ENCODE assay signal across 15 mouse cellular contexts in genomic region chr9:118738311-118738710, GRCm38 (mm10).
A peak's percentile ranks its signal among the peaks of the same experiment; 100 is the strongest.
DNase-seq lines count a peak whose midpoint lies in the region; ATAC-seq lines count a peak whose summit lies in the region.
"Had no signal": no experiment of that assay in that cellular context is flagged by ENCODE, and none has a peak within 500 bp of the region (broad histone marks: within the 10 kb centered on the region; RNA-seq: fewer than 3 reads in every experiment).

No protein-coding gene starts in this region.

- H3K27ac ChIP-seq in lung, embryonic 15.5 days, result peak overlapping the region; percentile 30; the same call in 1 of the 2 replicates
- peak overlapping the region; percentile 79 for H3K27ac ChIP-seq in heart, embryonic 13.5 days (replicated peaks)
- peak overlapping the region; percentile 87 for H3K27ac ChIP-seq in stomach, embryonic 15.5 days
- H3K27ac ChIP-seq: limb, embryonic 13.5 days; macrophage had no signal

- ATAC-seq in lung, embryonic 15.5 days (ENCODE audit: borderline replicate concordance, extremely low read depth, low FRiP score, low TSS enrichment), result no peak
- ATAC-seq in heart, embryonic 13.5 days (ENCODE audit: extremely low read depth, insufficient number of reproducible peaks, low FRiP score, low TSS enrichment), result no peak
- no peak for ATAC-seq in stomach, embryonic 15.5 days (ENCODE audit: insufficient read depth, low FRiP score, low read depth)
- ATAC-seq: inflammation-experienced regulatory T-cells, adult 6 months had no signal

- peaks cover 27% of the 10 kb centered on the region for H3K4me1 ChIP-seq in lung, embryonic 15.5 days
- peaks cover 57% of the 10 kb centered on the region for H3K4me1 ChIP-seq in heart, embryonic 13.5 days
- H3K4me1 ChIP-seq in stomach, embryonic 15.5 days, result peaks cover 8% of the 10 kb centered on the region

- no peaks in the 10 kb centered on the region for H3K9me3 ChIP-seq in lung, embryonic 15.5 days
- no peaks in the 10 kb centered on the region for H3K9me3 ChIP-seq in heart, embryonic 13.5 days
- no peaks in the 10 kb centered on the region for H3K9me3 ChIP-seq in stomach, embryonic 15.5 days
- H3K9me3 ChIP-seq: limb, embryonic 13.5 days had no signal

- no peak overlapping the region for H3K4me3 ChIP-seq in lung, embryonic 15.5 days
- no peak overlapping the region for H3K4me3 ChIP-seq in heart, embryonic 13.5 days
- H3K4me3 ChIP-seq in stomach, embryonic 15.5 days (replicated peaks), result no peak overlapping the region
- H3K4me3 ChIP-seq: limb, embryonic 13.5 days had no signal

- peak; percentile 97 for DNase-seq in heart, adult 11 months
- no peak for DNase-seq in heart, postnatal 14 days
- no peak for DNase-seq in lung, postnatal 4 days
- no peak for DNase-seq in natural killer cell, adult 2 months (ENCODE audit: low spot score in 2 of 2)
- DNase-seq in retina, postnatal 1 day, result no peak
- DNase-seq: B cell, adult 2 months; cerebellum, postnatal 14 days; midbrain, embryonic 14.5 days; right cerebral cortex, postnatal 4 days had no signal

- H3K4me2 ChIP-seq in lung, embryonic 15.5 days, result no peak overlapping the region
- no peak overlapping the region for H3K4me2 ChIP-seq in heart, embryonic 13.5 days
- H3K4me2 ChIP-seq in stomach, embryonic 15.5 days, result no peak overlapping the region
- H3K4me2 ChIP-seq: limb, embryonic 13.5 days had no signal

- WGBS in lung, embryonic 15.5 days, result 75% methylated on average over 5 of the region's 5 CpGs
- WGBS in heart, embryonic 13.5 days, result 76% methylated on average over 5 of the region's 5 CpGs
- WGBS in stomach, embryonic 15.5 days, result 70% methylated on average over 5 of the region's 5 CpGs

- no peaks in the 10 kb centered on the region for H3K27me3 ChIP-seq in lung, embryonic 15.5 days
- no peaks in the 10 kb centered on the region for H3K27me3 ChIP-seq in heart, embryonic 13.5 days (replicated peaks)
- no peaks in the 10 kb centered on the region for H3K27me3 ChIP-seq in stomach, embryonic 15.5 days (replicated peaks)
- H3K27me3 ChIP-seq: limb, embryonic 13.5 days had no signal

- no peak overlapping the region for H3K9ac ChIP-seq in lung, embryonic 15.5 days
- H3K9ac ChIP-seq in heart, embryonic 13.5 days, result peak overlapping the region; percentile 59
- H3K9ac ChIP-seq in stomach, embryonic 15.5 days, result no peak overlapping the region
- H3K9ac ChIP-seq: limb, embryonic 13.5 days had no signal

- intact Hi-C loops in heart, postnatal 14 days (cut with DNase I), result loop anchor here (5.0 kb wide), 1 partner anchor 119 kb away; no protein-coding TSS in a partner anchor

- H3K36me3 ChIP-seq in lung, embryonic 15.5 days, result no peaks in the 10 kb centered on the region
- no peaks in the 10 kb centered on the region for H3K36me3 ChIP-seq in heart, embryonic 13.5 days
- H3K36me3 ChIP-seq in stomach, embryonic 15.5 days, result no peaks in the 10 kb centered on the region
- H3K36me3 ChIP-seq: limb, embryonic 13.5 days had no signal

Comparison
In these comparisons a context has a peak if more than half of its experiments do, and no peak if none do; other contexts are left out.
1. H3K27ac ChIP-seq: peak in every context shown above with its lines; median percentile 87 in stomach, embryonic 15.5 days; 79 in heart, embryonic 13.5 days; 30 in lung, embryonic 15.5 days.